Mouse (Mus musculus) urinary bladder, adult 2 months (tissue): ENCODE measurements around the gene Hk3. TPM values are rescaled to one million over a fixed set of nuclear protein-coding genes. Genes with fewer than 3 reads are reported as not detected.

Experiments
- polyA plus RNA-seq: library from polyadenylated mRNA; depleted of rRNA; stranded (reverse); fragments of >200 nt; gene quantifications from 2 replicates; pipeline ENCODE4 v1.2.3, GENCODE M21; 2012; rRNA removed

Gene Hk3
- polyA plus RNA-seq, 1 experiment, result 2.8 TPM

Other genes with a start within 250 kb of the Hk3 start
- gene Eif4e1b, start 237.4 kb downstream of the Hk3 start, polyA plus RNA-seq, result 0.21 and 0.34 TPM in 2 replicates
- gene Tspan17, start 232.0 kb downstream of the Hk3 start, polyA plus RNA-seq, result 33.0 and 37.0 TPM in 2 replicates
- 26.9 and 39.1 TPM in 2 replicates for gene Unc5a, start 72.0 kb downstream of the Hk3 start, polyA plus RNA-seq
- 30.8 and 31.4 TPM in 2 replicates for gene Uimc1, start 78.9 kb upstream of the Hk3 start, polyA plus RNA-seq
- 30.0 and 34.6 TPM in 2 replicates for gene Zfp346, start 83.9 kb upstream of the Hk3 start, polyA plus RNA-seq
- gene Gm17617, start 112.2 kb upstream of the Hk3 start, polyA plus RNA-seq, result not detected in 2 replicates
- 0.15 and 0.66 TPM in 2 replicates for gene Fgfr4, start 131.3 kb upstream of the Hk3 start, polyA plus RNA-seq
- gene Nsd1, start 188.4 kb upstream of the Hk3 start, polyA plus RNA-seq, result 25.8 and 32.1 TPM in 2 replicates